Mouse (Mus musculus) heart, adult 2 months (tissue): ENCODE measurements around the gene Fbxw13.

Experiments
- CTCF ChIP-seq: fragments of 200-600 bp; IDR thresholded peaks from 2 replicates; pipeline ENCODE4 v1.8.1; 2022; ENCODE audit warnings: antibody characterized with exemption, mild to moderate bottlenecking, moderate library complexity
- POLR2A ChIP-seq: fragments of 200-500 bp; IDR thresholded peaks from 2 replicates; pipeline ENCODE4 v1.6.1; 2011; ENCODE audit warnings: mild to moderate bottlenecking, low read depth, low read length, control low read depth; ENCODE audit not compliant: insufficient read depth

DNA sequence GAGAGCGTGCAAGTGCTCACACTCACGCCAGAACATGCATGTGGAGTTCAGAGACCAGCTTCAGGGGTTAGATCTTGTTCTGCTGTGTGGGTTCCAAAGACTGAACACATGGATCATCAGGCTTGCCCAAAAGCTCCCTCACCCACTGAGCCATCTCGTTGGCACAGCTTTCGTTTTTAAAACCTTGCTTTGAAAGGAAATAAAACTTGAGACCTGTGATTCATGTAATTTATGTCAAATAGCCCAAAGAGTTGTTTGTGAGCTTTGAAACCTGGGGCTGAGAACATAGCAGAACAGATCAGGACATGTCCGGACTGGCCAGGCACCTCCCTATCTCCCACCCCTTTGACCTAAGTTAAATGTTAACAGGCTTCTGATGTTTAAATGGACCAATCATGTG, 65.7 kb downstream of the Fbxw13 start:
- TF ChIP-seq CTCF (no peak), POLR2A (no peak)
